Mouse (Mus musculus) heart, adult 2 months (tissue): ENCODE data around the gene Nvl. TPM values are rescaled to one million over a fixed set of nuclear protein-coding genes. Genes with fewer than 3 reads are reported as not detected.

Experiments
- DNase-seq, 2 experiments: peaks; one replicate each; pipeline ENCODE4 v3.0.0; 2021
- H3K27ac ChIP-seq: fragments of 200-600 bp; 2 replicates; pipeline ENCODE4 v1.8.1; 2022
- H3K27me3 ChIP-seq: fragments of 200-500 bp; 2 replicates; pipeline ENCODE4 v1.6.1; 2012; ENCODE audit warnings: mild to moderate bottlenecking, low read length, inconsistent platforms, mixed read lengths; ENCODE audit not compliant: control insufficient read depth, insufficient read depth
- H3K36me3 ChIP-seq: fragments of 200-500 bp; 2 replicates; pipeline ENCODE4 v1.6.1; 2012; ENCODE audit warnings: low read length, inconsistent platforms; ENCODE audit not compliant: control insufficient read depth, insufficient read depth
- H3K4me1 ChIP-seq: fragments of 200-500 bp; 2 replicates; pipeline ENCODE4 v1.6.1; 2011; ENCODE audit warnings: low read length; ENCODE audit not compliant: control insufficient read depth, insufficient read depth
- H3K4me3 ChIP-seq: fragments of 200-600 bp; 2 replicates; pipeline ENCODE4 v1.8.1; 2022
- H3K79me2 ChIP-seq: fragments of 200-500 bp; replicated peaks from 2 replicates; pipeline ENCODE4 v1.6.1; 2012; ENCODE audit warnings: mild to moderate bottlenecking, inconsistent platforms, low read length, moderate library complexity, mixed read lengths; ENCODE audit not compliant: control insufficient read depth, insufficient read depth
- H3K9ac ChIP-seq: fragments of 200-500 bp; 2 replicates; pipeline ENCODE4 v1.6.1; 2012; ENCODE audit warnings: low read depth, mild to moderate bottlenecking, control low read depth, inconsistent platforms, low read length, mixed read lengths
- CTCF ChIP-seq: fragments of 200-600 bp; IDR thresholded peaks from 2 replicates; pipeline ENCODE4 v1.8.1; 2022; ENCODE audit warnings: antibody characterized with exemption, mild to moderate bottlenecking, moderate library complexity
- EP300 ChIP-seq: fragments of 200-500 bp; IDR thresholded peaks from 2 replicates; pipeline ENCODE4 v1.6.1; 2011; ENCODE audit warnings: low read depth, low read length, control low read depth; ENCODE audit not compliant: insufficient read depth
- POLR2A ChIP-seq: fragments of 200-500 bp; IDR thresholded peaks from 2 replicates; pipeline ENCODE4 v1.6.1; 2011; ENCODE audit warnings: mild to moderate bottlenecking, low read depth, low read length, control low read depth; ENCODE audit not compliant: insufficient read depth
- WGBS: fragments of 180-500 bp; shearing (Covaris S2); methylation state at CpG from one replicate; pipeline ENCODE4 v1.1.7; 2018; 5-methylcytosine and 5-hydroxymethylcytosine counted together
- intact Hi-C: fragments of 180-260 bp; cut with DNase I; formaldehyde crosslinking; loops from one replicate; pipeline ENCODE4 v1.15.1; 2025
- polyA plus RNA-seq: library from polyadenylated mRNA; depleted of rRNA; stranded (reverse); fragments of >200 nt; gene quantifications from 2 replicates; pipeline ENCODE4 v1.2.3, GENCODE M21; 2012
- total RNA-seq, 2 experiments: library from RNA; stranded (reverse); gene quantifications; 2 replicates each; pipeline ENCODE4 v1.2.3; 2021

Gene Nvl
- total and polyA plus RNA-seq, 3 experiments = 4.7 to 7.4 (median 7.4) TPM

DNA sequence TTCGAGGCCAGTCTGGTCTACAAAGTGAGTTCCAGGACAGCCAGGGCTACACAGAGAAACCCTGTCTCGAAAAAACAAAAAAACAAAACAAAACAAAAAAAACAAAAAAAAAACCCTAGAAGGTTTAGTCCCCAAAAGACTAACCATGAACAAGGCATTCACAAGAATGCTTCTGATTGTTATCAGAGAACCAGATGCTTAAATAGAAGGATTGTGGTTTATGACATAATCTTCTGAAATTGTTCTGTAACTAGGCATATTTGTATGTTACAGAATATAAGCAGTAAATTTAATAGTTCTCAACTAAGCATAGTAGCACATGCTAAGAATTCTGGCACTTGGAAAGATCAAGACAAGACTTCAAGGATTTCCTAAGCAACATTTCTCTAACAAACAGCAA lies 19.9 kb downstream of the Nvl start:
- Histone ChIP-seq H3K9ac (no peak overlapping the region), H3K27ac (no peak overlapping the region), H3K27me3 (no peaks in the 10 kb centered on the region), H3K4me1 (no peaks in the 10 kb centered on the region), H3K4me3 (no peak overlapping the region), H3K36me3 (no peaks in the 10 kb centered on the region), H3K79me2 (no peaks in the 10 kb centered on the region)
- 93% methylated on average over 2 of the region's 2 CpGs for WGBS
- TF ChIP-seq CTCF (no peak), POLR2A (no peak), EP300 (no peak)
- intact Hi-C loops = no loop called here
- DNase-seq = no peak

- Histone ChIP-seq H3K27ac (no peak overlapping the region), H3K36me3 (no peaks in the 10 kb centered on the region; the same call in none of the 2 replicates), H3K4me1 (no peaks in the 10 kb centered on the region), H3K9ac (no peak overlapping the region), H3K27me3 (no peaks in the 10 kb centered on the region), H3K4me3 (no peak overlapping the region), H3K79me2 (no peaks in the 10 kb centered on the region)
- TF ChIP-seq CTCF (no peak), EP300 (no peak), POLR2A (no peak)
- WGBS = 92% methylated on average over 4 of the region's 4 CpGs
- DNase-seq = no peak
- intact Hi-C loops = no loop called here
These were observed 26.9 kb downstream of the Nvl start for GRCm38 (mm10) chr1:181117112-181117511.

- Histone ChIP-seq H3K79me2 (no peaks in the 10 kb centered on the region), H3K9ac (no peak overlapping the region), H3K4me1 (no peaks in the 10 kb centered on the region), H3K4me3 (no peak overlapping the region), H3K27me3 (no peaks in the 10 kb centered on the region), H3K27ac (no peak overlapping the region), H3K36me3 (no peaks in the 10 kb centered on the region)
- no peak for DNase-seq
- intact Hi-C loops = no loop called here
- 74% methylated on average over 12 of the region's 12 CpGs for WGBS
- TF ChIP-seq EP300 = no peak
- TF ChIP-seq CTCF = no peak
- no peak for TF ChIP-seq POLR2A
These were observed 54.0 kb downstream of the Nvl start for GRCm38 (mm10) chr1:181090048-181090447.

GRCm38 (mm10) chr1:181084021-181084420 lies 60.0 kb downstream of the Nvl start:
- intact Hi-C loops = no loop called here
- no peaks in the 10 kb centered on the region for H3K36me3 ChIP-seq
- 28% methylated on average over 2 of the region's 2 CpGs for WGBS
- no peak overlapping the region for H3K9ac ChIP-seq
- no peak overlapping the region for H3K4me3 ChIP-seq
- no peaks in the 10 kb centered on the region for H3K27me3 ChIP-seq
- no peak overlapping the region for H3K27ac ChIP-seq
- TF ChIP-seq EP300 (no peak), POLR2A (no peak), CTCF (no peak)
- DNase-seq = no peak
- no peaks in the 10 kb centered on the region for H3K79me2 ChIP-seq
- no peaks in the 10 kb centered on the region for H3K4me1 ChIP-seq

GRCm38 (mm10) chr1:181073075-181073474 lies 70.9 kb downstream of the Nvl start:
- Histone ChIP-seq H3K4me1 (no peaks in the 10 kb centered on the region), H3K9ac (no peak overlapping the region), H3K4me3 (no peak overlapping the region), H3K27me3 (0 out of 2 replicates have a peak, but pooled peaks cover 1% of the 10 kb centered on the region), H3K36me3 (no peaks in the 10 kb centered on the region), H3K27ac (no peak overlapping the region), H3K79me2 (no peaks in the 10 kb centered on the region)
- no peak for TF ChIP-seq POLR2A
- TF ChIP-seq CTCF = peak; percentile 14
- no peak for TF ChIP-seq EP300
- no peak for DNase-seq
- WGBS = 40% methylated on average over 5 of the region's 5 CpGs
- intact Hi-C loops = no loop called here

GRCm38 (mm10) chr1:181069671-181070070 lies 74.3 kb downstream of the Nvl start:
- intact Hi-C loops = no loop called here
- no peak overlapping the region for H3K27ac ChIP-seq
- DNase-seq = no peak

More at GRCm38 (mm10) chr1:181069671-181070070, 74.3 kb downstream of the Nvl start:
- Histone ChIP-seq H3K4me3 (no peak overlapping the region), H3K79me2 (no peaks in the 10 kb centered on the region), H3K9ac (no peak overlapping the region), H3K27me3 (0 out of 2 replicates have a peak, but pooled peaks cover 1% of the 10 kb centered on the region), H3K4me1 (no peaks in the 10 kb centered on the region), H3K36me3 (no peaks in the 10 kb centered on the region)
- TF ChIP-seq POLR2A (no peak), EP300 (no peak), CTCF (no peak)
- WGBS = 52% methylated on average over 11 of the region's 11 CpGs
